Mouse (Mus musculus) erythroid progenitor cell, adult 5-6 weeks (primary cell): ENCODE measurements around the gene Omp. TPM values are rescaled to one million over a fixed set of nuclear protein-coding genes. Genes with fewer than 3 reads are reported as not detected.
A peak's percentile ranks its signal among the peaks of the same experiment; 100 is the strongest.
"Not testable (repeated sequence)": the region's sequence is repeated elsewhere in the genome, so short reads cannot be mapped to it uniquely, and the experiment has no call there.

Experiments
- ATAC-seq: replicated peaks from 2 replicates; pipeline ENCODE4 v1.8.0; 2016; ENCODE audit warnings: moderate number of reproducible peaks, mild to moderate bottlenecking, moderate TSS enrichment, inconsistent platforms; ENCODE audit not compliant: poor library complexity, low FRiP score, severe bottlenecking
- total RNA-seq, 2 experiments: library from RNA; stranded (forward) in 1 of 2; stranded (reverse) in 1 of 2; fragments of 150-400 nt in 1 of 2; fragments of 186-747, 209-891 nt in 1 of 2; gene quantifications; 2 replicates each; pipeline versions ENCODE4 v1.2.3 to v1.2.4; 2015 to 2017; ENCODE audit warnings: low replicate concordance in 2 of 2

The Omp gene
- total RNA-seq (2015; ENCODE audit: low replicate concordance): 4.0 and 4.6 TPM in 2 replicates
- total RNA-seq (2017; ENCODE audit: low replicate concordance): 15.4 and 17.2 TPM in 2 replicates

DNA sequence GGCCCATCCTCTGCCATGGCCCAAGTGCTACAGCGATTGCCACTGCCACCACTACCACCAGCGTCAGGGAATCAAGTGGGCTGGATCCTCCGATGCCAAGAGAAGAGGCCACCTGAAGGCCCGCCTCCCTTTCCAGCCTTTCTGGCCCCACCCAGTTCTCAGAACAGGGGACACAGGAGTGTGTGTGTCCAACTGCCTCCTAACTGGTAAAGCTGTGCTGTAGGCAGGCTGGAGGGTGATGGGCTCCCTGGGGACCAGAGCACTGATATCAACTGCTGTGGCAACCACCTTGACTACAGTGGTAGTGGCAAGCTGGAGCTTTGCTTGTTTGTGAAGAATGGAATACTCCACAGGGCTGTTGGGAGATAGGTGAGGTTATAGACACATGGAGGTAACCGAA, at the start of gene Omp:
Gene Omp, minus strand, starts transcription at position 101 of the 400 bp plus-strand sequence.
- no peak for ATAC-seq

DNA sequence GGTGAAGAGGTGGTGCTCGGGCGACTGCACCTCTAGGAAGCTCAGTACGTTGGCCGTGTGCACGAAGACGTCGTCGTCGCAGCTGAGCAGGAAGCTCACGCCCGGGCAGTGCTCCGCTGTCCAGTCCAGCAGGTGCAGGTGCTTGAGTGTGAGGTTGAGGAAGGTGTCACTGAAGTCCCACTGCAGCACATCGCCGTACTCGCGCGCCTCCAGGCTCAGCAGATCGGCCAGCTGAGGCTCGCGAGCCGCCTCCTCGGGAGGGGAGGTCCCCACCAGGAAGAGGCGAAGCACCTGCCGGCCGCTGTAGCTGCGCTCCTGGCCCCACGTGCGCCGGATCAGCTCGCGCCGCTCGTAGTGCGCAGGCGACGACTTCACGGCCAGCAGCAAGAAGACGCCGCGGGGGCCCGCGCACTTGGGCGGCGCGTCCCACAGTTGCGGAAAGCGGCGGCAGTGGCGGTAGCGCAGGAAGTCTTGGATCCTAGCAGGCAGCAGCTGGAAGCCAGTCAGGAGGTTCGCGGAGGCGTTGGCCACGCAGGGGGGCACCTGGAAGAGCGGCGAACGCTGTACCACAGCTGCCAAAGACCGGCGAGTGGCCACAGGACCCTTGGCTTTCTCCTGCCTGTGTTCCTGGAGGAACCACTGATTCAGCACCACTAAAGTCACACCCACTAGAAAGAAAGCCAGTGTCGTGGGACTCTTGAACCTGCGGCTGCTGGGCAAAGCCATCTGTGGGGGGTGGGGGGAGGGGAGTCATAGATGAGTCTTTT, 48.9 kb upstream of the Omp start:
- no peak for ATAC-seq

DNA sequence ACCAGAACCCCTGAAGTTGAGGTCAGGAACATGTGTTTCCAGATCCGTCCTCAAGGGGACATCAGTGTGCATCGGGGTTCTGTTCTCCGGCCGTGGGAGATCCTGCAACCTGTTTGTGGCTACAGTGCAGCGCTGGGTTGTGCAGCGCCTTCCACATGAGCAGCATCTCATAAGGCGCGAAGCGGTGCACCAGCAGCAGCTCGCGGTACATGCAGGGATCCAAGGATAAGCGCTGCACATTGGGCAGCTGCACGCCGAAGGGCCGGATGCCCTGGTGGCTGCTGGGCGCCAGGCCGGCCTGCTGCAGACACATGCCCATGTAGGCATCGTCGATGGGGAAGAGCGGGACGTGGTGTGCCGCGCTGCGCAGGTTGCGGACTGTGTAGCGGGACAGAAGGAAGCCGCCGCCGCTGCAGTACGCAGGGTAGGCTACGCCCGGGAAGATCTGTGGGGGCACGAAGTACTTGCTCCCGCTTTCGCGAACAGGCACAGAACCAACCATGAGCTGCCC, 48.3 kb upstream of the Omp start:
- ATAC-seq: no peak

DNA sequence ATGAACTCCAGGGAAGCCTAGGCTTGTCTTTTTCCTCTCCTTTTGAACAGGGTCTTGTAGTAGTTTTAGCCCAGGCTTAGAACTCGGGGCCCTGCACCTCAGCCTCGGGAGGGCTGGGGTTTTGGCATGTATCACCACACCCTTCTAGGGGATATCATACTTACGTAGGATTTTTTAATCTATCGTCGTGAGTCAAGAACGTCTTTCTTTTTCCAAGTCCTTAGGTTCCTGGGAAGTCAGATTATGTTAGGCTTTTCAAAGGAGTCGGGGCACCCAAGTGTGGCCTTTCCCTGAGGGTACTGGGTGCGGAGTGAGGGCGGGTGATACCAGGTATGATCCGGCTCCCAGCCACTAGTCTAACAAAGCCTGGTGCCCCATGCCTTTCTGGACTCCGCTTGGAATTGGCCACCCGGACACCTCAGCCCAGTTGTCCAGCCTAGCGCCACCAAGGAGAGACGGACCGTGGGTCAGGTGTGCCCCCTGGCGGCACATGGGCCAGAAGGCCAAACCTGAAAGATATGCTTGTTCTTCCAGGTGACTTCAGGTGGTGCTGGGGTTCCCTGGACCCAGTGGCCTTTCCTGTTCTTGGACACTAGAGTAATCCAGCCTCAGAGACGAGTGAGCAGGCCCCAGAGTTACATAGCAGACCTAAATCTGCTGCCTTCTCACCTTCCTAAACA, 46.4 kb upstream of the Omp start:
- 0 out of 2 replicates have a peak, but pooled peaks have one; percentile 53 for ATAC-seq

DNA sequence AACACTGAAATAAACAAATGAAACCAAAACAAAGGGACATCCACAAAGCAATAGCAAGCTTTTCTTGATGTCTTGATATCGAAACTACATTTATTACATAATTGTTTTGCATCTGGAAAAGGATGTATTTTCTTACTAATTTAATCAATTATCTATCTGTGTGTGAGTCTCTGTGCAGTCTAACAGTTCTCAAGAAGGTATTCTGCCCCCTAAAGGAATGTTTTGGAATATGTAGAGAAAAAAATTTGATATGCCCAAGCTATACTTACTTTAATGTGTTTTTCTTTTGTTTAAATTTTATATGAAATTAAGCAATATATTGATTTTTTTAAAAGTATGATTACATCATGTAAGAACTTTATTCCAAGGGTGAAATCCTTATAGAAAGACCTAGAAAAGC, 45.3 kb upstream of the Omp start:
- ATAC-seq: 0 out of 2 replicates have a peak, but pooled peaks have one; percentile 47

DNA sequence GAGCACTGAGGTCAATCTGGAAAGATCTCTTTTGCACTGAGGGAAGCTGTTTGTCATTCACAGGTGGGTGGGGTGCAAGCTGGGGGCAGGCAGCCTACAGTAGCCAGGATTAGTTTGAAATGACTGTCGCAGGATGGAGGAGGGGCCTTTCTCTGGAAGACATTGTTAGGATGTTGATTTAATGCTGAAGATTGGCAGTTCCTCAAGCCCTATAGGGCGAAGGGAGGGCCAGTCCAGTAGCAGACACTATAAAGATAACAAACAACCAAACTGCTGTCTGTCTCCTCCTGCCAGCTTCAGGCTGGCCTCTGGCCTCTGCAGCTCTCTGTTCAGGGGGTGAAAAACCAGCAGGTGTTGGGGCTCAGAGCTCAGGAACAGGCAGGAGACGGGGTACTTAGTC, 44.4 kb upstream of the Omp start:
- peak; percentile 49; the same call in 1 of the 2 replicates for ATAC-seq

DNA sequence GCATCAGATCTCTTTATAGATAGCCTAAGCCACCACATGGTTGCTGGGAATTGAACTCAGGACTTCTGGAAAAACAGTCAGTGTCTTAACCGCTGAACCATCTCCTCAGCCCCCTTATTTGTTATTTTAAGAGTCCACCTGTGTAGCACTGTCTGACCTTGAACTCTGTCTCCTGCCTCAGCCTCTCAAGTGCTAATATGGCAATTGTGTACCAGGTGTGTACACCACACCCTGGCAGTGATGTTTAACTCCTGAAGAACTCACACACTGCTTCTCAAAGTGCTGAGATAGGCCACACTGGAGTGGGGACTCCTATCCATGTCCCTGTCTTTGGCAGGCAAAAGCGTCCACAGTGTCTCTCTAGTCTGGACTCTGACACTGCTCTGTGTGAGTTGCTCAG, 43.4 kb upstream of the Omp start:
- ATAC-seq: no peak

DNA sequence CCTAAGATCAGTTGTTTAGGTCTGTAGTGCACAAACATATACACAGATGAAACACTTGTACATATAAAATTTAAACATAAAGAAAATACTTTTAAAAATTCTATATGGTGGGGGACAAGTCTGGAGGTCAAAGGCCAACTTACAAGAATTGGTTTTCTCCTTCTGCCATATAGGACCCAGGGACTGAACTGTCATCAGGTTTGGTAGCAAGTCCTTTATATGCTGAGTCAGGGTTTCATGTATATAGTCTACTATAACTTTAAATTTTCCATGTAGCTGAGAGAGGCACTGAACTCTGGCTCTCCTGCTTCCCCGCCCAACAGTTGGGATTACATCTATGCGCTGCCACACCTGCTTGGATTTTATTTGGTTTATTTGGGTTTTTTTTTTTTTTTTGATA, 42.9 kb upstream of the Omp start:
- no peak for ATAC-seq

DNA sequence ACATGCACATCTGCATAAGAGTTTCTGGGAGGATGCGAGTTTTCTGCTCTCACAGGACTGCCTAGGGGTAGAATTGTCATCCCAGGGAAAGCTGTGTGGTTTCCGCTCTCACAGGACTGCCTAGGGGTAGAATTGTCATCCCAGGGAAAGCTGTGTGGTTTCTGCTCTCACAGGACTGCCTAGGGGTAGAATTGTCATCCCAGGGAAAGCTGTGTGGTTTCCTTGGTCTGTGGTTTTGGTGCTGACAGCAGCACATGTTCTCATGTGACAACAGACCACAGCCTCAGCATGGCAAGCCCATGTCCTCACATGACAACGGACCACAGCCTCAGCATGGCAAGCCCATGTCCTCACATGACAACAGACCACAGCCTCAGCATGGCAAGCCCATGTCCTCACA, 42.0 kb upstream of the Omp start:
- ATAC-seq: not testable (repeated sequence)

DNA sequence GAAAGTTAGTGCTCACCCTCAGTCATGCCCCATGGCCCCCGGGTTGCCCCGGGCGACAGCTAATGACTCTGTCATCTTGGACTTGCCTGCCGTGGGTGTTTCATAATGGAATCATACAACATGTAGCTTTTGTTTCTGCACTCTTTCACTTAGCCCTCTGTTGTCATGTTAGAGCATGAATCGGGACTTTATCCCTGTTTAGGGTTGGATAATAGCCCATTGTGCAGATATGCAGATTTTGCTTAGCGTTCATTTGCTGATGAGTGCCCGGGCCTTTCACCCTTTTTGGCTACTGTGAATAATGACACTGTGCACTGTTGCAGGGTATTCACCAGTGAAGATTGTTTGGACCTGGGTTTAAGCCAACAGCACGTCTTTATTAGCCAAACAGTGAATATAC, 41.3 kb upstream of the Omp start:
- ATAC-seq: no peak

DNA sequence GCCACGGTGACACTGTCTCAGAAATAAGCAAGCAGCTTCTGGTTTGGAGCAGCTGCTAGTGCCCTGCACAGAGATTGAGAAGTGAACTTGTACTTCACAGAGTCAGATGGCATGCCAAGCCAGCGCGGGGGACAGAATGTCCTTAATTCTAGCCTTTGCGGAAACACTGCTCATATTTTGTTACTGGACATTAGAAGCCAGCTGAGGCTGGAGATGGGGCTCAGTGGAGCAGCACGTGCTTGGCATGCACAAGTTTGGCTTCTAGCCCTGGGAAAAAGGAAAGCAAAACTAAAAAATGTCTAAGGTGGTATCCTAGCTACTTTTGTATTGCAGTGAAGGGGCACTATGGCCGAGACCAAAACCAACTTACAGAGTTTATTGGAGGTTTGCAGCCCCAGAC, 40.0 kb upstream of the Omp start:
- no peak for ATAC-seq

DNA sequence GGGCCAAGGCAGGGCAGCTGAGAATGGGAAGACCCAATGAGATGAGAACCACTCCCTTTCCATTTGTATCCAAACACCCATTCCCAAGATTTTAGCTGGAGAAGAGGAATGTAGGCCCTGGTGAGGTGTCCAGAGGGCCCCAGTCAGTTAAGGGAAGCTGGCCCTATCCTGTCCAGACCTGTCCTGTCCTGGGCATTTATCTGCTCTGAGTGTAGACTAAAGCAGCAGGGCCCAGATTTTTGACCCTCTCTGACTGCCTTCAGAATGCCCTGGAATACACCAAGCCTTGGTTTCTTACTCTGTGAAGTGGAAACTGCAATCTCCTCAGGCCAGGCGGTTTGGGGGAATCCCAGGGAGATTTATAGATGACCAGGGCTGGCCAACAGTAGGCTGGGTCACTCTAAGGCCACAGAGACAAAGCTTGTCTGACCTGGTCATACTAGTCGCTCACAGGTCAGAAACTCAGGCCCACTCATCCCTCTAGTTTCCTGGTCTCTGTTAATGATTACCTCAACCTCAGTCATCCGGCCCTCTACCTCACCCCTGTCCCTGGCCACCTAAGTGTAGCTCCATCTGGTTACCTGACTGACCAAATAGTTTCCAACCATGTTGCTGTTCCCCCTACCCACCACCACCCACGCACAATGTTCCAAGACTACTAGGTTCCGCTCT, 33.4 kb upstream of the Omp start:
- peak; percentile 3; the same call in 1 of the 2 replicates for ATAC-seq

DNA sequence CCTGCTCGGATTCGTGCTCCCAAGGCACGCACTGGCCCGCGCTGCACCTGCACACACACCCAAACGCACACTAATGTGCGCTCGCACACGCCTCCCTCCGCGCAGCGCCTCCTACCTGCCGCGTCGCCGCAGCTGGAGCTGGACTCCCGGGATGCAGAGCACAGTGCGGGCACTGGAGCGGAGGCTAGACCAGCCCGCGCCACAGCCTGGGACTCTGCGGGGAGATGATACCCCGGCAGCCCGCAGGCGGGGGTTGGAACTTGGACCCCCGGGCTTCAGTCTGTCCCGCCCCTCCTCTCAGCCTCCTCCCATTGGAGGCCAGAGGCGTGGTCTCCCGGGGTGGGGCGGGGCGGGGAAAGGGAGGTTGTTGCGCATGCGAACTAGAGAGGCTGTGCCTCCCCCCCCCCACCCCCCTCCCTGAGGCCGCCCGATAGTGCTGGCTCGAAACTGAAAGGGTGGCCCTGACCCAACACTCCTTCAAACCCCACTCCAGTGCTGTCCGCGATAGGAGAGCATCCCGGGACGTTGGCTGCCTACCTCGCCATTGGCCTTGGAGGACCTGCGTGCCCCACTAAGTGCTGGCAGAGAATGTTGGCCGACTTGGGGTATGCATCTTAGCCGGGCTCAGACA, 32.7 kb upstream of the Omp start, which contains the start of gene Capn5:
Gene Capn5, minus strand, starts transcription at position 346 of the 631 bp plus-strand sequence.
- peak; percentile 64 for ATAC-seq

DNA sequence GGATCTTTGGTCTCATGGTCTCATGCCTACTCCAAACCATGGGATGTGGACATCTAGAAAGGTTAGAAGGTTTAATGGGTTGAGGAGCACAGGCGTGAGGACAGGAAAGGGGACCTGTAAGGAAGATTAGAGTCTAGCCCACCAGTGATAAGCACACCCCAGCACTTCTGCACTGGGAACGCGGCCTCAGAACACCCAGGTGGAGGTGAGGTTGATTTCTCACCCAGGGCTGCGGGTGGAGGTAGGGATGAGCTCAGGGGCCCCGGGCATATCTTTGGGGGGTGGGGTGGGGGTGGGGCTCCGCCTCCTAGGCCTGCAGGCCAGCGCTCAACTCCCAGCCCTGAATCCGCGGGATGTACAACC, 32.2 kb upstream of the Omp start:
- no peak for ATAC-seq

DNA sequence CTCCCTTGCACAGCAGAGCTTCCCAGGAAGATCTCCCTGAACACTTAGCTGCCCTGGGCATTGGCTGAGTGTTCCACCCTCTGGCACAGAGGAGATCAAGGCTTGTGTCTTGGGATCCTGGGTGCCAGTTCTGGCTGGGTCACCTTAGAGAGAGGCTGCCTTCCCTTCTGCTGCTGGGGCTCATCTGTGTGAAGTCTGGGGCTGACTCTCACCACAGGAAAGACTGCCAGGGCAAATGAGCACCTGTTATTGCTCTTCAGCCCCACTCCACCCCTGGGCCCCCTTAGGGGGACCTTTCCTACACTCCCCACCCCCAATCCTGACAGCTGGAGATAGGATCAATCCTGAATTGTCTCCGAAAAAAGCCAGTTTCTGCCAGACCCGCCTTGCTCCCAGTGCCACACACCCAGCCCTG, 31.8 kb upstream of the Omp start:
- ATAC-seq: no peak

DNA sequence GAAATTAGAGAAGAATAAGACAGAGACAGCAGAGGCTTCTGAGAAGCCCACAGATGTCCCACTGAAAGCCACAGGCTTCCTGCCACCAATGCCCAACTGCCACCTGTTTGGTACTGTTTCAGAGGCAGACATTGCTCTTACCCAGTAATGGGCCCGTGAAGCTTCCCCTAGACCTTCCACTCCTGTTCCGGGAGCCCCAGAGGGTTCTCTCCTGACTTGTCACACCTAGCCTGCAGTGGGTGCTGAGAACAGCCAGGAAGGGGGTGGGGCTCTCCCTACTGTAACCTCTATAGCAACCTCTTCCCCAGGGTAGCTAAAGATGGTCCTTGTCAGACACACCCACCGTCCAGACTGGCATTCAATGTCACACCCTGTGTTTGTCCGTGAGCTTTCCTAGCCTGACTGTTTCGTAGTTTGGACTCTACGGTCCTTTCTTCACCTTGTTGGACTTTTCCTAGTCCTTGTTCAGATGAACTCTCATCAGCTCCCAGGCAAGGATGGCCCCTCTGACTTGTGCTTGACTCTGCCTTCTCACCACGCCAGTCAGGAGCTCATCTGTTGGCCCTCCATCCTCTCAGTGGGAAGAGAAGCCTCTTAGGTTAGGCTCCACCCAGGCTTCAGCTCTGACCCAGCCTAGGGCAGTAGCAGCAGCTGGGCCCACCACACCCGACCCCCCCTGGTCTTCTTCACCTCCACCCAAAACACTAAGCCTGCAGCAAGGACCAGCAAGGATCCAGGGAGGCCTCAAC, 31.2 kb upstream of the Omp start:
- peak; percentile 54 for ATAC-seq

DNA sequence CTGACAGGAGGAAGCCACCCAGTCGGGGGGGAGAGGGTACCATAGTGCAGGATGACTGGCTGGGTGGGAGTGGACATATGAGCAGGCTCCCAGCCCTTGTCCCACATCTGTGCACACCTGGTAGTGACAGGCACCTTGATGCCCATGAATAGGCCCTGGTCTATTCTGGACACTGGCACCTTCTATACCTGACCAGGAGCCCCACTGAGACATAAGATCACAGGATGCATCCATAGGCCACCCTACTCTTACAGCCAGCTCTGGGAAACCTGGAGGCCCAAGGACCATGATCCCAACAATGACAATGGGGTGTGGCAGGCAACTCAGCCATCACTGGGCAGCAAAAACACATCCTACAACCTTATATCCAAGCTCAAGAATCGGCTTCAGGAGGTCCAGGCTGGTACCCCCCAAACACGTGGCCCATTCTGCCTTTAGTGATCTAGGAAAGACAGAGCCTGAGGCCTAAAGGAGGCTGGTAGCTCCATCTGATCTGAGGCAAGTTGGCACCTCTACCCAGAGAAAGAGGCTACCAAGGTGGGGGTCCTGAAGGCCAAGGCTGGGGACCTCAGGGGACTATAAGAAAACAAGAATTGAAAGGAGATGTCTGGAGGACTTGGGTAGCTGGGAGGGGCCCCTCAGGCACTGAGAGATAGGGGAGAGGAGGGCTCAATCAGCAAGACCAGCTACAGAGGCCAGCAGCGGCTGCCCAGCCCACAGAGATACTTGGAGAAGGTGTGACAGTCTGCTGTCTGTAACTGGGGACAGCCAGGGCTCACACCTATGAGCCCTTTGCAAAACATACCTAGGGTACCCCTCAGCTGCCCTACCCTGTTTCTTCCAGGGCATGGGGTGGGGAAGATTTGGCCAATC, 29.8 kb upstream of the Omp start:
- ATAC-seq: peak; percentile 68

DNA sequence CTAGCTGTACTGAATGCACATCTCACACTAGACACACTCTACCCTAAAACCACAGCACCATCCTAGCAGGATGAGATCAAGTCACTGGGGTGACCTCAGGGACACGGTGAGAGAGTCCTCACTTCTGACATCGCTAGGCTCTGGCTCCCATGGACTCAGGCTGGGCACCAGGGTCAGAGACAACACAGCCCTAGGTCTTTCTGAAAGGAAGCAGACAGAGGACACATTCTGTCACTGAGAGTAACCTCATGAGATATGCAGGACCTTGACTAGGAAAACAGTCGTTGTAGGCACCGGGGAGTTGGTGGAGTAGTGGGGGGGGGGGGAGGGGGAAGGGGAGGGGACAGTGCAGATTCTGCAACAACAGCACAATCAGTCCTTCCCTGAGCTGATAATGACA, 28.1 kb upstream of the Omp start:
- ATAC-seq: no peak
